Mouse (Mus musculus) fat pad, adult 2 months (tissue): ENCODE data around the gene Chst5.

Source experiments
- DNase-seq: peaks from one replicate; pipeline ENCODE4 v3.0.0-alpha.2; 2011; ENCODE audit warnings: low read depth, low spot score; ENCODE audit errors: extremely low read depth

Gene Chst5

GRCm38 (mm10) chr8:111931721-111932120, 21.5 kb upstream of the Chst5 start:
- no peak for DNase-seq

- no peak for DNase-seq
Measured at GRCm38 (mm10) chr8:111929648-111930344, 19.5 kb upstream of the Chst5 start.

- no peak for DNase-seq
Measured at GRCm38 (mm10) chr8:111924976-111925375, 14.7 kb upstream of the Chst5 start.

GRCm38 (mm10) chr8:111923383-111923804, 13.1 kb upstream of the Chst5 start:
- no peak for DNase-seq

- DNase-seq: no peak
Measured at GRCm38 (mm10) chr8:111920971-111921370, 10.7 kb upstream of the Chst5 start.

- no peak for DNase-seq
Measured at GRCm38 (mm10) chr8:111919663-111920062, 9.4 kb upstream of the Chst5 start.

- DNase-seq: no peak
Measured at GRCm38 (mm10) chr8:111912860-111913432, 2.7 kb upstream of the Chst5 start.

GRCm38 (mm10) chr8:111911572-111911971, 1.3 kb upstream of the Chst5 start:
- DNase-seq: no peak

- no peak for DNase-seq
Measured at GRCm38 (mm10) chr8:111905500-111906121, 4.6 kb downstream of the Chst5 start.

GRCm38 (mm10) chr8:111902080-111902479, 8.2 kb downstream of the Chst5 start:
- no peak for DNase-seq

- no peak for DNase-seq
Measured at GRCm38 (mm10) chr8:111898586-111898985, 11.7 kb downstream of the Chst5 start.

- DNase-seq: no peak
Measured at GRCm38 (mm10) chr8:111894955-111895354, 15.3 kb downstream of the Chst5 start.

GRCm38 (mm10) chr8:111892615-111893014, 17.6 kb downstream of the Chst5 start:
- DNase-seq: no peak

- DNase-seq: no peak
Measured at GRCm38 (mm10) chr8:111891983-111892382, 18.3 kb downstream of the Chst5 start.

GRCm38 (mm10) chr8:111890911-111891303, 19.3 kb downstream of the Chst5 start:
- DNase-seq: no peak

GRCm38 (mm10) chr8:111889931-111890910, 20.0 kb downstream of the Chst5 start:
- no peak for DNase-seq

- DNase-seq: no peak
Measured at GRCm38 (mm10) chr8:111888091-111888650, 22.1 kb downstream of the Chst5 start.

GRCm38 (mm10) chr8:111887479-111887878, 22.8 kb downstream of the Chst5 start:
- no peak for DNase-seq

GRCm38 (mm10) chr8:111883615-111884014, 26.6 kb downstream of the Chst5 start:
- DNase-seq: no peak

- DNase-seq: no peak
Measured at GRCm38 (mm10) chr8:111881591-111881990, 28.7 kb downstream of the Chst5 start.

- no peak for DNase-seq
Measured at GRCm38 (mm10) chr8:111877711-111878110, 32.5 kb downstream of the Chst5 start.
